Comparison of ENCODE assay signal across 9 mouse cellular contexts in the genomic region with DNA sequence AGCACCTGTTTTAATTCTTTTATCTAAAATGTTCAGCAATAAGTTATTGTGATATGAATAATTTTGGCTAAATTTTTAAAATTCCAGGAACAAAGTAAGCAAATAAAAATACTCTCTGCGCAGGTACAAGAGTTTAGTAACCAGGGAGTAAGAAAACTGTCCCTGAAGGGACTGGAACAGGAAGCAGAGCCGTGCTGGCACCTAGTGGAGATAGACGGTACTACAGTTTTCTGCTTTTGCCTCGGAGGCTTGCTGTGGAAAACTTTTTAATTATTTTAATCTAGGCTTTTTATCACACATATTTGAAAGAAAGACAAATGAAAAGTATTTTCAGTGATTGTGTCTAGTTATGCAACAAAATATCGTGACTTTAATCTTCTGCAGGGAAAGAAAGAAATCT.
DNase-seq lines count a peak whose midpoint lies in the region; ATAC-seq and TF ChIP-seq lines count a peak whose summit lies in the region.
"Had no signal": no experiment of that assay in that cellular context is flagged by ENCODE, and none has a peak within 500 bp of the region (broad histone marks: within the 10 kb centered on the region; RNA-seq: fewer than 3 reads in every experiment).

No protein-coding gene starts in this region.

- whole genome bisulfite sequencing in lung, embryonic 14.5 days = 6% methylated on average over 5 of the region's 5 CpGs

- peak; percentile 46 to 56 for DNase-seq in frontal cortex, postnatal 25 days (ENCODE audit: low spot score in 2 of 2)
- peak; percentile 73 for DNase-seq in 3T3-L1 (ENCODE audit: low read depth, low spot score)
- peak; percentile 47 to 48 for DNase-seq in adrenal gland, adult 18-20 months (ENCODE audit: low spot score in 2 of 2)
- peak; percentile 63 for DNase-seq in embryo, embryonic 9.5 days (ENCODE audit: extremely low spot score)
- peak; percentile 49 to 74 for DNase-seq in kidney, postnatal 25 days
- DNase-seq in lung, embryonic 14.5 days = peak; percentile 89
- DNase-seq in telencephalon, adult 2 months (ENCODE audit: low read depth, low spot score) = peak; percentile 16

- H3K27me3 ChIP-seq in lung, embryonic 14.5 days (ENCODE audit: insufficient read depth, low read length) = no peaks in the 10 kb centered on the region

- no peaks in the 10 kb centered on the region for H3K36me3 ChIP-seq in lung, embryonic 14.5 days (ENCODE audit: insufficient read depth)

- H3K4me2 ChIP-seq in lung, embryonic 14.5 days = no peak overlapping the region

- H3K9me3 ChIP-seq in lung, embryonic 14.5 days (ENCODE audit: low read depth, low read length) = no peaks in the 10 kb centered on the region

- H3K9ac ChIP-seq in lung, embryonic 14.5 days = no peak overlapping the region

- TF ChIP-seq CTCF in lung, embryonic 14.5 days (IDR thresholded peaks at IDR 0.05; ENCODE audit: low read depth) = peak; percentile 93

- ATAC-seq in frontal cortex, adult (ENCODE audit: low TSS enrichment) = no peak
- ATAC-seq in lung, embryonic 14.5 days (ENCODE audit: insufficient read depth) = no peak

- H3K4me3 ChIP-seq in lung, embryonic 14.5 days (ENCODE audit: low read depth, low read length) = no peak overlapping the region

- no peak overlapping the region for H3K27ac ChIP-seq in lung, embryonic 14.5 days (ENCODE audit: low read depth)
- H3K27ac ChIP-seq: macrophage had no signal

- no peaks in the 10 kb centered on the region for H3K4me1 ChIP-seq in lung, embryonic 14.5 days (ENCODE audit: insufficient read depth)

Comparison
In these comparisons a context has a peak if more than half of its experiments do, and no peak if none do; other contexts are left out.
1. DNase-seq: peak in every context shown above with its lines; median percentile 89 in lung, embryonic 14.5 days; 73 in 3T3-L1; 63 in embryo, embryonic 9.5 days; 62 in kidney, postnatal 25 days; 51 in frontal cortex, postnatal 25 days; 48 in adrenal gland, adult 18-20 months; 16 in telencephalon, adult 2 months.